8 mouse cellular contexts compared by ENCODE assay signal in the genomic region with DNA sequence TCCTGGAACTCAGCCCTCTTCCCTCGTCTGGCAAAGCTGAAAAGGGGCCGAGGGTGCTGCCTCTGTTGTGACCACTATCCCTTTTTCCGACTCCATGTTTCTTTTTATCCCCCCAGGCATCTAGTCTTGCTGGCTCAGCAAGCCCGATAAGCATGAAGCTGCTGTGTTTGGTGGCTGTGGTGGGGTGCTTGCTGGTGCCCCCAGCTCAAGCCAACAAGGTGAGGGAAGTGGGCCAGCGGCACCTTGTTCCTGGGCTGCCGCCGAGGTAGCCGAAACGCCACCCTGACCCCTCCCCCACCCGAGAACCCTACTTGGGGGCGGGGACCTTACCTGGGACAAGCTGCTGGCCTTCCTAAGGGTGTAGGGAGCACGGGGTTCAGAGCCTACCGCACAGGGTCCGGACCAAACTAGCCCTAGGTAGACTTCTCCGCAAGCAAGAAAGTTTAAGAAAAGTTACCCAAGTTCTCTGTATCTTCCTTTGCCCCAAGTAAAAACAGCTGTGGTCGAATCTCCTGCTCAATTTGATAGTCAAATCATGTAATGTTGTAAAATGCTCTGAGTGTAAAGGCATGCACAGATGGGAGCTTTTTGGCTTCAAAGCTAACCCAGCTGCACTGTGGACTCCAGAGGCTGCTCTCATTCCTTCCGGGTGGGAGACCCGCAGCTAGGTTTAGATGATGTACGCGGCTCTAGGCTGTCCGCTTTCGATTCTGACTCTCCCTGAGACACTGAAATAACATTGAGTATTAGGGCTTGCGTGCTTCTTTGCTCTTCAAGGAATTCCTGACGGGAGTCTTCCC. TPM values are rescaled to one million over a fixed set of nuclear protein-coding genes. Genes with fewer than 3 reads are reported as not detected.
DNase-seq lines count a peak whose midpoint lies in the region; ATAC-seq and TF ChIP-seq lines count a peak whose summit lies in the region.

No protein-coding gene starts in this region.

- H3K9ac ChIP-seq in forebrain, embryonic 12.5 days, result peak overlapping the region; percentile 84
- H3K9ac ChIP-seq in intestine, embryonic 15.5 days, result peak overlapping the region; percentile 77
- H3K9ac ChIP-seq in liver, postnatal 0 days (replicated peaks), result peak overlapping the region; percentile 76

- H3K36me3 ChIP-seq in forebrain, embryonic 12.5 days (replicated peaks), result peaks cover 32% of the 10 kb centered on the region
- 0 out of 2 replicates have a peak, but pooled peaks cover 4% of the 10 kb centered on the region for H3K36me3 ChIP-seq in intestine, embryonic 15.5 days
- H3K36me3 ChIP-seq in liver, postnatal 0 days (replicated peaks; ENCODE audit: insufficient read depth, low read length), result peaks cover 26% of the 10 kb centered on the region

- TF ChIP-seq POLR2A in brain, embryonic 14.5 days (IDR thresholded peaks at IDR 0.05; ENCODE audit: borderline replicate concordance, extremely low read depth, insufficient read depth, insufficient read length, poor library complexity, severe bottlenecking), result no peak
- no peak for TF ChIP-seq POLR2A in olfactory bulb, adult 2 months (IDR thresholded peaks at IDR 0.05; ENCODE audit: insufficient read depth, low read depth, low read length)

- peak overlapping the region; percentile 58 for H3K4me3 ChIP-seq in forebrain, embryonic 12.5 days (replicated peaks)
- peak overlapping the region; percentile 83 for H3K4me3 ChIP-seq in intestine, embryonic 15.5 days (replicated peaks)
- H3K4me3 ChIP-seq in liver, postnatal 0 days (ENCODE audit: low read depth, low read length), result peak overlapping the region; percentile 86
- peak overlapping the region; percentile 57 for H3K4me3 ChIP-seq in olfactory bulb, adult 2 months (ENCODE audit: insufficient read depth, low read depth, low read length)

- H3K4me1 ChIP-seq in forebrain, embryonic 12.5 days, result peaks cover 18% of the 10 kb centered on the region
- H3K4me1 ChIP-seq in intestine, embryonic 15.5 days (replicated peaks), result 0 out of 2 replicates have a peak, but pooled peaks cover 7% of the 10 kb centered on the region
- peaks cover 31% of the 10 kb centered on the region for H3K4me1 ChIP-seq in liver, postnatal 0 days (ENCODE audit: insufficient read depth)
- peaks cover 3% of the 10 kb centered on the region for H3K4me1 ChIP-seq in olfactory bulb, adult 2 months (ENCODE audit: control insufficient read depth, insufficient read depth, low read length)

- peak overlapping the region; percentile 65 for H3K27ac ChIP-seq in forebrain, embryonic 12.5 days
- peak overlapping the region; percentile 67 for H3K27ac ChIP-seq in intestine, embryonic 15.5 days
- H3K27ac ChIP-seq in liver, postnatal 0 days (ENCODE audit: low read depth), result peak overlapping the region; percentile 73
- peak overlapping the region; percentile 14; the same call in 1 of the 2 replicates for H3K27ac ChIP-seq in olfactory bulb, adult 2 months (ENCODE audit: insufficient read depth, low read depth, low read length)

- no peaks in the 10 kb centered on the region for H3K27me3 ChIP-seq in forebrain, embryonic 12.5 days
- H3K27me3 ChIP-seq in intestine, embryonic 15.5 days (replicated peaks), result no peaks in the 10 kb centered on the region
- no peaks in the 10 kb centered on the region for H3K27me3 ChIP-seq in liver, postnatal 0 days (ENCODE audit: insufficient read depth, low read length)

- no peak for TF ChIP-seq EP300 in liver, postnatal 0 days (IDR thresholded peaks at IDR 0.05; ENCODE audit: low read depth)

- 5% methylated on average over 24 of the region's 24 CpGs for WGBS in forebrain, embryonic 12.5 days
- WGBS in intestine, embryonic 15.5 days, result 2% methylated on average over 24 of the region's 24 CpGs
- WGBS in liver, postnatal 0 days (ENCODE audit: insufficient replicate concordance), result 10% methylated on average over 24 of the region's 24 CpGs
- 1% methylated on average over 24 of the region's 24 CpGs for WGBS in olfactory bulb, adult 2 months

- intact Hi-C loops in left cerebral cortex, postnatal 4 days (cut with DNase I), result no loop called here

- peak; percentile 49 for ATAC-seq in forebrain, embryonic 12.5 days (ENCODE audit: low FRiP score)
- peak; percentile 60 for ATAC-seq in intestine, embryonic 15.5 days
- ATAC-seq in liver, postnatal 0 days, result peak; percentile 31

- TF ChIP-seq CTCF in brain, embryonic 14.5 days (IDR thresholded peaks at IDR 0.05; ENCODE audit: borderline replicate concordance, extremely low read depth, insufficient read depth, insufficient read length), result no peak
- TF ChIP-seq CTCF in liver, postnatal 0 days (IDR thresholded peaks at IDR 0.05; ENCODE audit: low read depth), result no peak
- no peak for TF ChIP-seq CTCF in olfactory bulb, adult 2 months (IDR thresholded peaks at IDR 0.05; ENCODE audit: insufficient read depth, low read depth, low read length)

- peak; percentile 32 for DNase-seq in left cerebral cortex, postnatal 4 days
- no peak for DNase-seq in left cerebral cortex, adult 9 months (ENCODE audit: low spot score in 2 of 2)
- peak; percentile 42 for DNase-seq in brain, embryonic 14.5 days (ENCODE audit: low read depth)
- peak; percentile 71 for DNase-seq in liver, postnatal 0 days
- DNase-seq in layer of hippocampus, adult 9-10 months (ENCODE audit: low spot score), result no peak

- H3K9me3 ChIP-seq in forebrain, embryonic 12.5 days, result no peaks in the 10 kb centered on the region
- no peaks in the 10 kb centered on the region for H3K9me3 ChIP-seq in intestine, embryonic 15.5 days
- H3K9me3 ChIP-seq in liver, postnatal 0 days (ENCODE audit: low read length), result no peaks in the 10 kb centered on the region

- H3K4me2 ChIP-seq in forebrain, embryonic 12.5 days, result peak overlapping the region; percentile 95
- peak overlapping the region; percentile 92 for H3K4me2 ChIP-seq in intestine, embryonic 15.5 days (replicated peaks)
- peak overlapping the region; percentile 85 for H3K4me2 ChIP-seq in liver, postnatal 0 days (ENCODE audit: low read depth, low read length)

RNA-seq across cellular contexts. Expression of gene Tmem9, which starts 10.6 kb away (rescaled TPM):
- total RNA-seq in left cerebral cortex, postnatal 4 days (2021), result 10 to 100 TPM; 64.2 to 77.1 TPM
- polyA plus RNA-seq in brain, embryonic 14.5 days (2012; rRNA removed), result 132 and 152 TPM in 2 replicates
- polyA plus RNA-seq in forebrain, embryonic 12.5 days (2016; fragmentation: Nextera tagmentation; extraction: Ambion mirVana), result 126 and 128 TPM in 2 replicates
- polyA plus RNA-seq in intestine, embryonic 15.5 days (2015; fragmentation: Nextera tagmentation; extraction: Ambion mirVana), result 142 and 148 TPM in 2 replicates
- 56.4 and 57.4 TPM in 2 replicates for polyA plus RNA-seq in liver, postnatal 0 days (2015; fragmentation: Nextera tagmentation; extraction: Ambion mirVana)
- polyA plus RNA-seq in olfactory bulb, adult 2 months (2012; ENCODE audit: insufficient read depth, insufficient read length, low replicate concordance, missing spikeins), result not detected in 2 replicates

RNA-seq across cellular contexts. Expression of gene Igfn1, which starts 12.4 kb away (rescaled TPM):
- under 1 TPM; 0.08 to 0.10 TPM for total RNA-seq in left cerebral cortex, postnatal 4 days (2021)
- 0.04 and 0.11 TPM in 2 replicates for polyA plus RNA-seq in brain, embryonic 14.5 days (2012; rRNA removed)
- polyA plus RNA-seq in forebrain, embryonic 12.5 days (2016; fragmentation: Nextera tagmentation; extraction: Ambion mirVana), result not detected in 2 replicates
- polyA plus RNA-seq in intestine, embryonic 15.5 days (2015; fragmentation: Nextera tagmentation; extraction: Ambion mirVana), result 0.06 TPM in 1 of 2 replicates, not detected in the other
- polyA plus RNA-seq in liver, postnatal 0 days (2015; fragmentation: Nextera tagmentation; extraction: Ambion mirVana), result not detected in 2 replicates
- polyA plus RNA-seq in olfactory bulb, adult 2 months (2012; ENCODE audit: insufficient read depth, insufficient read length, low replicate concordance, missing spikeins), result not detected in 2 replicates

RNA-seq across cellular contexts. Expression of gene Ascl5, which starts 32.0 kb away (rescaled TPM):
- total RNA-seq in left cerebral cortex, postnatal 4 days (2021), result 1 to 10 TPM; 1.2 to 1.3 TPM
- polyA plus RNA-seq in brain, embryonic 14.5 days (2012; rRNA removed), result 0.15 and 0.30 TPM in 2 replicates
- not detected in 2 replicates for polyA plus RNA-seq in forebrain, embryonic 12.5 days (2016; fragmentation: Nextera tagmentation; extraction: Ambion mirVana)
- polyA plus RNA-seq in intestine, embryonic 15.5 days (2015; fragmentation: Nextera tagmentation; extraction: Ambion mirVana), result not detected in 2 replicates
- not detected in 2 replicates for polyA plus RNA-seq in liver, postnatal 0 days (2015; fragmentation: Nextera tagmentation; extraction: Ambion mirVana)
- polyA plus RNA-seq in olfactory bulb, adult 2 months (2012; ENCODE audit: insufficient read depth, insufficient read length, low replicate concordance, missing spikeins), result not detected in 2 replicates

RNA-seq across cellular contexts. Expression of gene Cacna1s, which starts 34.0 kb away (rescaled TPM):
- under 1 TPM; 0.60 to 0.95 TPM for total RNA-seq in left cerebral cortex, postnatal 4 days (2021)
- polyA plus RNA-seq in brain, embryonic 14.5 days (2012; rRNA removed), result 0.40 and 0.74 TPM in 2 replicates
- polyA plus RNA-seq in forebrain, embryonic 12.5 days (2016; fragmentation: Nextera tagmentation; extraction: Ambion mirVana), result 0.10 and 0.17 TPM in 2 replicates
- 0.15 TPM in 1 of 2 replicates, not detected in the other for polyA plus RNA-seq in intestine, embryonic 15.5 days (2015; fragmentation: Nextera tagmentation; extraction: Ambion mirVana)
- 0.37 TPM in 1 of 2 replicates, not detected in the other for polyA plus RNA-seq in liver, postnatal 0 days (2015; fragmentation: Nextera tagmentation; extraction: Ambion mirVana)
- not detected in 2 replicates for polyA plus RNA-seq in olfactory bulb, adult 2 months (2012; ENCODE audit: insufficient read depth, insufficient read length, low replicate concordance, missing spikeins)

Comparison
In these comparisons a context has a peak if more than half of its experiments do, and no peak if none do; other contexts are left out.
1. DNase-seq: peak in left cerebral cortex, postnatal 4 days (single experiment), brain, embryonic 14.5 days (single experiment) and liver, postnatal 0 days (single experiment); none in left cerebral cortex, adult 9 months (0 of 2) and layer of hippocampus, adult 9-10 months (single experiment).
2. H3K27ac ChIP-seq: peak in every context shown above with its lines; median percentile 73 in liver, postnatal 0 days; 67 in intestine, embryonic 15.5 days; 65 in forebrain, embryonic 12.5 days; 14 in olfactory bulb, adult 2 months.
3. RNA of gene Tmem9, which starts 10.6 kb away (polyA plus RNA-seq): 142 to 148 TPM in intestine, embryonic 15.5 days, 132 to 152 TPM in brain, embryonic 14.5 days, 126 to 128 TPM in forebrain, embryonic 12.5 days and 56.4 to 57.4 TPM in liver, postnatal 0 days; not detected in olfactory bulb, adult 2 months; every median in the first group is over 10 times any median in the second.
4. Peak in every context shown above with its lines, with median percentiles within 50 percentile points of each other: ATAC-seq, H3K4me2 ChIP-seq, H3K4me3 ChIP-seq and H3K9ac ChIP-seq.